Mouse (Mus musculus): ENCODE data around the gene Npy.

- TF ChIP-seq CTCF (IDR thresholded peaks at IDR 0.05; ENCODE audit: low read depth, low read length) (no peak), POLR2A (IDR thresholded peaks at IDR 0.05; ENCODE audit: insufficient read depth, low read length) (no peak), EP300 (IDR thresholded peaks at IDR 0.05; ENCODE audit: insufficient read depth, low read depth, low read length) (no peak)
These were observed 52.6 kb downstream of the Npy start for GRCm38 (mm10) chr6:49875160-49875559.

Measured in ES-Bruce4 (cell line).